Mouse (Mus musculus) midbrain, embryonic 15.5 days (tissue): ENCODE data around the gene Slc25a25. TPM values are rescaled to one million over a fixed set of nuclear protein-coding genes. Genes with fewer than 3 reads are reported as not detected.

Experiments used
- ATAC-seq: fragments of 200-750 bp; cut with Nextera tagmentation; replicated peaks from 2 replicates; pipeline ENCODE4 v1.8.0; 2017; ENCODE audit warnings: moderate TSS enrichment
- H3K27ac ChIP-seq: fragments of 300-500 bp; sonication (generic); 2 replicates; pipeline ENCODE4 v1.5.1; 2015; ENCODE audit warnings: mild to moderate bottlenecking, inconsistent platforms
- H3K27me3 ChIP-seq: fragments of 300-500 bp; sonication (generic); replicated peaks from 2 replicates; pipeline ENCODE4 v1.6.1; 2015; ENCODE audit warnings: inconsistent platforms
- H3K36me3 ChIP-seq: fragments of 300-500 bp; sonication (generic); replicated peaks from 2 replicates; pipeline ENCODE4 v1.6.1; 2015; ENCODE audit warnings: inconsistent platforms
- H3K4me1 ChIP-seq: fragments of 300-500 bp; sonication (generic); 2 replicates; pipeline ENCODE4 v1.6.1; 2015; ENCODE audit warnings: inconsistent platforms
- H3K4me2 ChIP-seq: fragments of 300-500 bp; sonication (generic); 2 replicates; pipeline ENCODE4 v1.6.1; 2015; ENCODE audit warnings: inconsistent platforms, mild to moderate bottlenecking, moderate library complexity
- H3K4me3 ChIP-seq: fragments of 300-500 bp; sonication (generic); 2 replicates; pipeline ENCODE4 v1.5.1; 2015; ENCODE audit warnings: mild to moderate bottlenecking, inconsistent platforms
- H3K9ac ChIP-seq: fragments of 300-500 bp; sonication (generic); 2 replicates; pipeline ENCODE4 v1.6.1; 2015; ENCODE audit warnings: mild to moderate bottlenecking, inconsistent platforms
- H3K9me3 ChIP-seq: fragments of 300-500 bp; sonication (generic); 2 replicates; pipeline ENCODE4 v1.6.1; 2016; ENCODE audit warnings: inconsistent platforms
- WGBS: fragments of 180-500 bp; shearing (Covaris S2); methylation state at CpG from one replicate; pipeline ENCODE4 v1.1.7; 2015; ENCODE audit warnings: mixed read lengths; 5-methylcytosine and 5-hydroxymethylcytosine counted together
- polyA plus RNA-seq: library from polyadenylated mRNA; unstranded; fragments of >200 nt; fragmentation: Nextera tagmentation; extraction: Ambion mirVana; gene quantifications from 2 replicates; pipeline ENCODE4 v1.2.1, GENCODE M21; 2015

Gene Slc25a25
- polyA plus RNA-seq, 1 experiment from 2014 or later: 60.1 TPM

- 87% methylated on average over 10 of the region's 10 CpGs for WGBS
- ATAC-seq: no peak
- H3K27me3 ChIP-seq: no peaks in the 10 kb centered on the region
- no peak overlapping the region for H3K4me3 ChIP-seq
- H3K4me2 ChIP-seq: no peak overlapping the region
- no peaks in the 10 kb centered on the region for H3K9me3 ChIP-seq
- peaks cover 33% of the 10 kb centered on the region for H3K4me1 ChIP-seq
- H3K27ac ChIP-seq: no peak overlapping the region
- no peaks in the 10 kb centered on the region for H3K36me3 ChIP-seq
- no peak overlapping the region for H3K9ac ChIP-seq
These were observed 3.4 kb upstream of the Slc25a25 start for GRCm38 (mm10) chr2:32454633-32455032.

DNA sequence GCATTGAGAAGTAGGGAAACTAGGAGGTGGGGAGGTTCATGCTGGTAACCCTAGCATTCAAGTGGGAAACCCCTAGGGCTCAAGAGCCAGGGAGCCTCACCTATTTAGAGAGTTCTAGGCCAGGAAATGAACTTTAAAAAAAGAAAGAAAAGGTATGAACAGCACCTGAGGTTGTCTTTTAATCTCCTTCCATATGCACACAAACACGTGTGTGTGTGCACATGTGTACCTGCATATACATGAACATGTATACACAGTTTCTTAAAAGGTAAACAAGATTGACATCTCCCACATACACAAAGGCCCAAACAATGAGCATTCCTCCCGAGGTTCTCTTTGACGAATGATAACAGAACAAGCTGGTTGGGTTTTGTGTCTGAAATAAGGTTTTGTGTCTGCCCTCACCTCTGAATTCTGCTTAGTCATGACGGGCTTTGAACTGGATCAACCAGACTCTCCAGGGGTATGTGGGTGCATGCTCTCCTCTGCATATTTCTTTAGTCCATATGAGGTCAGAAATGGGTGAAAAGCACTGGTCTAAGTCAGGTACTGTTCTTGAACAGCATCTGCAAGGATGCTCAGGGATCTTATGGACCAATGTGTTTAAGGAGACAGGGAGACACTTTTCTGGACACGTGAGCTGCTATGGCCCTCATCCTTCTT, 2.5 kb upstream of the Slc25a25 start:
- Histone ChIP-seq H3K9me3 (no peaks in the 10 kb centered on the region), H3K4me1 (peaks cover 38% of the 10 kb centered on the region), H3K27ac (no peak overlapping the region), H3K4me3 (no peak overlapping the region), H3K27me3 (no peaks in the 10 kb centered on the region), H3K4me2 (no peak overlapping the region), H3K36me3 (no peaks in the 10 kb centered on the region), H3K9ac (no peak overlapping the region)
- 86% methylated on average over 5 of the region's 5 CpGs for WGBS
- ATAC-seq: no peak

- whole genome bisulfite sequencing: 95% methylated on average over 16 of the region's 16 CpGs
- H3K36me3 ChIP-seq: no peaks in the 10 kb centered on the region
- ATAC-seq: no peak
- H3K4me1 ChIP-seq: peaks cover 43% of the 10 kb centered on the region
- no peaks in the 10 kb centered on the region for H3K9me3 ChIP-seq
- H3K27me3 ChIP-seq: no peaks in the 10 kb centered on the region
- H3K27ac ChIP-seq: peak overlapping the region; percentile 95
- H3K4me2 ChIP-seq: peak overlapping the region; percentile 45
- H3K4me3 ChIP-seq: peak overlapping the region; percentile 65
- H3K9ac ChIP-seq: no peak overlapping the region
These were observed 1.3 kb upstream of the Slc25a25 start for GRCm38 (mm10) chr2:32452441-32452971.

DNA sequence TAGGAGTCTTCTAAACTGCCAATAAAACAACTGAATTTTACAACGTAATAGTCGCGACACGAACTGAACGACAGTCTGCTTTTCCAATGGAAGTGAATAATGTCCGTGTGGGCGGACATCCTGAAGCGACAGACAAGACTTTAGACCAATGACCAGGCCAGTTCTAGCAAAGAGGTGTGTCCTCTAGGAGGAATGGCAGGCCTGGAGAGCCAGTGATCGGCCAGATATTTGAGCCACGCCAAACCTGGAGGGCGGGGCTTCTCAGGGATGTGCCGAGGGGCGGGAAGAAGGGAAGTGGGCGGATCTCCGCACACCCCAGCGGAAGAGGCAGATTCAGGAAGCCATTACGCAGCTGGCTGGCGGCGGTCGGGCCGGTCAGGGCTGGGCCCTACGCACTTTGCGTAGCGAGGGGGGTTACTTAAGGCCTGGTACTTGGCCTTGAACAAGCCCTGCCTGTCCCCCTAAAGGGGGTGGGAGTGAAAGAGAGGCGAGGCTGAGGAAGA, 676 bp upstream of the Slc25a25 start:
- Histone ChIP-seq H3K4me3 (peak overlapping the region; percentile 65), H3K4me2 (peak overlapping the region; percentile 64), H3K27ac (peak overlapping the region; percentile 95), H3K4me1 (peaks cover 46% of the 10 kb centered on the region), H3K36me3 (no peaks in the 10 kb centered on the region), H3K9ac (peak overlapping the region; percentile 40; the same call in 1 of the 2 replicates), H3K27me3 (no peaks in the 10 kb centered on the region), H3K9me3 (no peaks in the 10 kb centered on the region)
- ATAC-seq: peak; percentile 96
- under 1% methylated on average over 25 of the region's 25 CpGs for WGBS

DNA sequence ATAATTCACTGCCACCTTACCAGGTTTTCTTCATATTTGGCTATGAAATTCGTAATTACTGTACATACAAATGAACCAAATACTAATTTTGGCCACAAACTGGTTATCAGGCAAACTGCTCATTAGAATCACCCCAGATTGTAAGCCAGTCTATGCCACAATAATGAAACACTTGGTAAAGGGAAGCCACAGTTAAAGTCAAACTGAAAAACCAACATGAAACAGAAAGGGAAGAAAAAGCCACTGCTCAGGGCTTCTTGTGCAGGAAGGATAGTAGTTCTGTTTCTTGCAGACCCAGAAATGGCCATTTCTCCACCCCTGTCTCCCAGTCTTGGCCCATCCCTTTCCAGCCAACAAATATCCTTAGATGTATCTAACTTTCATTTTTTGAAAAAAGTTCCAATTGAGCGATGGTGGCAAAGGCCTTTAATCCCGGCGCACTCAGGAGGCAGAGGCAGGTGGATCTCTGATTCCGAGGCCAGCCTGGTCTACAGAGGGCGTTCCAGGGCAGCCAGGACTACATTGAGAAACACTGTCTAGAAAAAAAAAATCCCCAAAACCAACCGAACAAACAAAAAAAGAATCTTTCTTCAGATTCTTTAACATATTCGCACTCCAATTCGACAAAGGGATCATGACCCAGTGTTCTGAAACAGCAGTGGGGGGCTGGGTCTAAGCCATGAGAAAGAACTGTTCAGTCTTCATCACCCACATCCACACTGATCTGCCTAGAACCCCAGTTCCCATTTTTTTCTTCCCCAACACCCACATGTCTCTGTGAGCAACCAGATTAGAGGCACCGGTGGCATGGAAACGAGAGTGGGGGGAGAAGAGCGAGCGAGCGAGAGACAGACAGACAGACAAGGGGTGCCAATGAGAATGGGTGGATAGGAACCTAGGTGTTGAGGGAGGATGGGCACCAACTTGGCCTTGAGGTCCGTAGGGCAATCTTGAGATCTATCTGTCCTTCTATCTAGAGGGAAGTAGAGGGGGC, 1.2 kb downstream of the Slc25a25 start, which contains the start of gene Naif1:
TSS of gene Naif1 (plus strand) at position 697 of the 994 bp plus-strand sequence.
- no peaks in the 10 kb centered on the region for H3K9me3 ChIP-seq
- no peak for ATAC-seq
- H3K36me3 ChIP-seq: no peaks in the 10 kb centered on the region
- H3K4me3 ChIP-seq: peak within 1 kb of the TSS; percentile 65
- peak within 1 kb of the TSS; percentile 64 for H3K9ac ChIP-seq
- WGBS: 79% methylated on average over 15 of the region's 15 CpGs
- H3K27ac ChIP-seq: peak within 1 kb of the TSS; percentile 95
- H3K4me2 ChIP-seq: peak within 1 kb of the TSS; percentile 64
- peaks cover 46% of the 10 kb centered on the region for H3K4me1 ChIP-seq
- H3K27me3 ChIP-seq: no peaks in the 10 kb centered on the region

DNA sequence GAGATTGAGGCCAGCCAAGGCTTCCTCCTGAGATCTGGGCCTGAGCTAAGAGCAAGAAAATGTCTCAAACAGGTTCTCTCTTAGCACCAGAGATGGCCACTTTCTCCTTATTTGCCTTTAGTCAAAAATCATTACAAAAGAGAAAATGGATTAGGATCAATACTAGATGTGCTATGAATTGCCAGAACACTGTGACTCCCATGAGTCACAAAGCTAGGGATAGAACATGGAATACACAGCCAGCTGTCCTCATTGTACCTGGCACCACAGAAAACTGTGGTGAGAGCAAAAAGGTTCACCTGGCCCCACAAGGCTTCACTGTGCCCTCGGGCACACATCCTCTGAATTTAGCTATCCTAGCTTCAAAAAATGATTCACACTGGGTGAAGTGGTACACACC, 2.8 kb downstream of the Slc25a25 start:
- H3K36me3 ChIP-seq: no peaks in the 10 kb centered on the region
- no peak overlapping the region for H3K9ac ChIP-seq
- no peak overlapping the region for H3K27ac ChIP-seq
- no peak overlapping the region for H3K4me2 ChIP-seq
- H3K27me3 ChIP-seq: no peaks in the 10 kb centered on the region
- H3K9me3 ChIP-seq: no peaks in the 10 kb centered on the region
- H3K4me3 ChIP-seq: no peak overlapping the region
- 88% methylated on average over 1 of the region's 1 CpGs for WGBS
- H3K4me1 ChIP-seq: peaks cover 39% of the 10 kb centered on the region
- ATAC-seq: no peak

- peak overlapping the region; percentile 12; the same call in 1 of the 2 replicates for H3K4me2 ChIP-seq
- no peaks in the 10 kb centered on the region for H3K36me3 ChIP-seq
- no peak overlapping the region for H3K9ac ChIP-seq
- H3K4me3 ChIP-seq: no peak overlapping the region
- ATAC-seq: no peak
- H3K9me3 ChIP-seq: no peaks in the 10 kb centered on the region
- peak overlapping the region; percentile 62; the same call in 1 of the 2 replicates for H3K27ac ChIP-seq
- WGBS: 62% methylated on average over 9 of the region's 9 CpGs
- peaks cover 28% of the 10 kb centered on the region for H3K4me1 ChIP-seq
- H3K27me3 ChIP-seq: no peaks in the 10 kb centered on the region
These were observed 3.8 kb downstream of the Slc25a25 start for GRCm38 (mm10) chr2:32447264-32447936.

GRCm38 (mm10) chr2:32445535-32445934, 5.7 kb downstream of the Slc25a25 start:
- Histone ChIP-seq H3K9ac (no peak overlapping the region), H3K4me2 (no peak overlapping the region), H3K9me3 (no peaks in the 10 kb centered on the region), H3K27ac (no peak overlapping the region), H3K4me1 (peaks cover 22% of the 10 kb centered on the region), H3K36me3 (no peaks in the 10 kb centered on the region), H3K4me3 (no peak overlapping the region), H3K27me3 (no peaks in the 10 kb centered on the region)
- no peak for ATAC-seq
- 74% methylated on average over 1 of the region's 1 CpGs for WGBS

DNA sequence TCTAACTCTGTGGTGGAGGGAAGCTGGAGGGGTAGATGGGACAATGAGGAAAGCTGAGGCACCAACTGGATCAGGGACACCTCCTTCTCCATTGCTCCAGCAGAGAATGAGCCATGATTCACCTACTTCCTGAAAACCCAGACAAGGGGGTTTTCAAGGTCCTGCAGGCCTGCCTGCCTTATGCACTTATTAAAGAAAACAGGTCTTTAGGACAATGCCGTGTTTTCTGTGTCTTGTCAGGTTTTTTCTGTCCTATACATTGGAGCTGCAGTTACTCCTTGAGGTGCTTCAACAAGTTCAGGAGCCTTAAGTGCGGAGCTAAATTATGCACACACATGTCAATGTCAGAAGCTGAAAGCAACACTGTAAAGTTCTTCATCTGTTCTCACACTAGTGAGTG, 9.7 kb downstream of the Slc25a25 start:
- H3K36me3 ChIP-seq: no peaks in the 10 kb centered on the region
- no peak overlapping the region for H3K9ac ChIP-seq
- no peak overlapping the region for H3K4me3 ChIP-seq
- H3K4me2 ChIP-seq: no peak overlapping the region
- H3K27ac ChIP-seq: no peak overlapping the region
- H3K27me3 ChIP-seq: no peaks in the 10 kb centered on the region
- WGBS: 90% methylated on average over 2 of the region's 2 CpGs
- H3K4me1 ChIP-seq: peaks cover 3% of the 10 kb centered on the region; the same call in 1 of the 2 replicates
- no peak for ATAC-seq
- no peaks in the 10 kb centered on the region for H3K9me3 ChIP-seq

DNA sequence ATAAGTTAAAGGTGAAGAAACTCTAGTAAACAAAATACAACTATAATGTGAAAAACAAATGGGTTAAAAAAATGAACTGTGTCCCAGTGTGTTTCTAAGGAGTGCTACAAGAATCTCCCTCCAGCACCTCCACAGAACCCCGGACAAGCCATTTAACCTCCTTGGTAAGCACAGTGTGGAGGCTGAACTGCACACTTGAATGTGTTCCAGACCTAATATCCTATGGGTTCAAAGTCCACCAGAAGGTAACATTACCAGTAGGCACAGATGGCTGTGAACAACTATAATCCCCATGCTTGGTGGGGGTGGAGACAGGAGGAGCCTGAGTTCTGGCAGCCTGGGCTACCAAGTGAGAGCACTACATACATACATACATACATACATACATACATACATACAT, 10.6 kb downstream of the Slc25a25 start:
- no peak overlapping the region for H3K4me3 ChIP-seq
- no peaks in the 10 kb centered on the region for H3K9me3 ChIP-seq
- H3K9ac ChIP-seq: no peak overlapping the region
- no peak overlapping the region for H3K4me2 ChIP-seq
- no peak for ATAC-seq
- no peaks in the 10 kb centered on the region for H3K27me3 ChIP-seq
- 79% methylated on average over 1 of the region's 1 CpGs for WGBS
- H3K36me3 ChIP-seq: no peaks in the 10 kb centered on the region
- H3K27ac ChIP-seq: no peak overlapping the region
- H3K4me1 ChIP-seq: peaks cover 9% of the 10 kb centered on the region

DNA sequence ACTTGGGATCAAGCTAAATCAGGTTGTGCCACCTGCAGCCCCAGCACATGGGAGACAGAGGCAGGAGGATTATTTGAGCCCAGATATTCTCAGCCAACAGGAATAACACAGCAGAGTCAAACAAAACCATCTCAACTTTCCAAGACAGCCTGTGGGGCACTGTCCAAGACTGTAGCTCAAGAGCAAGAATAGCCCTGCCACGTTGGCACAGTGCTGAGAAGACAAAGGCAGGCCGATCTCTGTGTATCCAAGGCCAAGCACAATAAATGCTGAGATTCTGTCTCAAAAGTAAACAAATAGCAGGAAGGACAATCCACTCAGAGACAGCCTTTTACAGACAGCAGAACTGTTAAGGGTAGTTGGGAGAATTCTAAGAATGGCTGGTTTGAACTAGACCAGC, 11.1 kb downstream of the Slc25a25 start:
- 64% methylated on average over 2 of the region's 2 CpGs for WGBS
- no peak for ATAC-seq

More for the DNA sequence above, 11.1 kb downstream of the Slc25a25 start:
- H3K4me3 ChIP-seq: no peak overlapping the region
- H3K27ac ChIP-seq: 0 out of 2 replicates have a peak overlapping the region, but pooled peaks have one; percentile 2
- H3K4me1 ChIP-seq: peaks cover 9% of the 10 kb centered on the region
- no peak overlapping the region for H3K9ac ChIP-seq
- H3K4me2 ChIP-seq: no peak overlapping the region
- H3K36me3 ChIP-seq: no peaks in the 10 kb centered on the region
- no peaks in the 10 kb centered on the region for H3K27me3 ChIP-seq
- H3K9me3 ChIP-seq: no peaks in the 10 kb centered on the region
